Mouse (Mus musculus) right cerebral cortex, postnatal 25 days (tissue): ENCODE measurements around the gene Plekha4.
A peak's percentile ranks its signal among the peaks of the same experiment; 100 is the strongest.
"Not testable (repeated sequence)": the region's sequence is repeated elsewhere in the genome, so short reads cannot be mapped to it uniquely, and the experiment has no call there.

Experiments used
- DNase-seq: peaks from one replicate; pipeline ENCODE4 v3.0.0; 2022

Gene Plekha4

DNA sequence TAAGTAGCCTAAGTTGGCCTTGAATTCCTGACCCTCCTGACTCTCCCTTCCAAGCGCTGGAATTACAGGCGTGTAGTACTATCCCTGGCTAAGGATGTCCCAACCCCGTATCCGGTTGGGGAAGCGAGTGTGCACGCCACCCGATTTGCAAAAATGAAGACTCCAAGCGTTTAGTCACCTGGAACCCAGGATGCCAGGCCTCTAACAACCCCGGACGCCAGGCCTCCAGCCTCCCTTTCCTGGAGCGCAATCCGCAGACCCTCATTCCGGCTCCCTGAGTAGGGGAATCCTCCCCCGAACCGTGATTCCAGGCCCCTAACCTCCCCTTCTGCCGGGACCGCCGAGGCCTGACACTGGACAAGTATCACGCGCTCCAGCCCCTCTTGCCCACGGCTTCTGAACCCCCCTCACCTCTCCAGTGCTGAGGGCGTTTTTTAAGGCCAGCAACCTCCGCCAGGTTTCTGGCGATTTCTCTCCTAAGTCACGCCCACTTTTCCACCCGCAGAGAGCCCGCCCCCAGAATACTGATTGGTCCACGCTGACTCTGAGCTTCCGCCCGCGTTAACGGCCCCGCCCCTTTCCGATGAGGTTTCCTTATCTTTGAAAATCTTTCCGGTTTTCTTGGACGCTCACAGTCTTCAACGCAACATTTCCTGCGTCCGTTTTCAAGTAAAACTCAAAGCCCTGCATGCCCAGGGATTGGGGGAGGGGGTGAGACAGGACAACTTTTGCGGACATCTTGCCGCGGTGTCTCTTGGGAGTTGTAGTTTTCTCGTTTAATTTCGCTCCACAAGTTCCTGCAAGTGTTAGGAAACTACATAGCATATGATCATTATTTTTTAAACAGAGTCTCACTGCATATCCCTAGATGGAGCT, 16.0 kb upstream of the Plekha4 start, which contains the start of gene Nucb1:
TSS of gene Nucb1 (minus strand) at position 495 of the 876 bp plus-strand sequence.
- peak; percentile 87 for DNase-seq

DNA sequence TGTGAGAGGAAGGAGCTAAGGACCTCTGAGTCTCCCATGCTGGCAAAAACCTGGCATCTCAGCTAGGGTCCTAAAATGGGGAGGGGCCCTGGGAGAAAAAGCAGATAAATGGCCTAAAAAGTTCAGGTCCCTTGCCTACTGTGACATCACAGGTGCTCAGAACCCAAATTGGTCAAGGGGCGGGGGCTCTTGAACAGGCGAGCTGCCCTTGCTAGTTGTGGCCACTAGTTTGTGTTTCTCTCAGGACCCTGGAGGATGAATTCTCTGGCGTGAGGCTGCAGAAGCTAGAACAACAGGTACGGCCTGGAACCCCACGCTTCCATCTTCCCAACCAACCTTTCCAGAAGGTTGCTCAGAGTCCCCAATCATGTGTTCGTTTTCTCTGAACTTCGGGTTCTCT, 11.7 kb upstream of the Plekha4 start:
- DNase-seq, result no peak

DNA sequence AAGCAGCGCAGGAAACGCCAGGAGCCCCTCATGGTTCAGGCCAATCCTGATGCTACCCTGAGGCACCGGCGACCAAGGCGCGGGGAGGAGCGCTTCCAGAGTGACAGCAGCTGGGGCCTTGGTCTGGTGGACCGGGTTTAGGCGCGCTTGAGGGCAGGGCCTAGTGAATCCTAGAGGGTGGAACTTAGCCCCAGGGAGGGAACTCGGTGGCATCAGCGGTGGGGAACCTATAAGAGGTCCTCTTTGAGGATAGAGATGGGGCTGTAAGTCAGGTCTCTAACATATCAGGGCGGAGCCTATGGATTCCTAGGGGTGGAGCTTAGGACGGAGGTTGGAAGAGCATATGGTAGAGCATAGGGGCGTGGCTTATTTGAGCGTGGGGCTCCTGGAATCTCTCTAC, 10.7 kb upstream of the Plekha4 start:
- DNase-seq, result no peak

DNA sequence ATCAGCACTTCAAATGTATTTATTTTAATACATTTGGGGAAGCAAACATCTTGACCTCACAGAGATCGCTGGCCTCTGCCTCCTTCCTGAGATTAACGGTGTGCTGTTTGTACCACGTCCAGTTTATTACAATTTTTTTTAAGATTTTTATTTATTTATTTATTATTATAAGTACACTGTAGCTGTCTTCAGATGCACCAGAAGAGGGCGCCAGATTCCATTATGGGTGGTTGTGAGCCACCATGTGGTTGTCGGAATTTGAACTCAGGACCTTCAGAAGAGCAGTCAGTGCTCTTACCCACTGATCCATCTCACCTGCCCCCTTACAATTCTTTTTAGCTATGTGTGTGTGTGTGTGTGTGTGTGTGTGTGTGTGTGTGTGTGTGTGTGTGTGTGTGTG, 9.3 kb upstream of the Plekha4 start:
- not testable (repeated sequence) for DNase-seq

DNA sequence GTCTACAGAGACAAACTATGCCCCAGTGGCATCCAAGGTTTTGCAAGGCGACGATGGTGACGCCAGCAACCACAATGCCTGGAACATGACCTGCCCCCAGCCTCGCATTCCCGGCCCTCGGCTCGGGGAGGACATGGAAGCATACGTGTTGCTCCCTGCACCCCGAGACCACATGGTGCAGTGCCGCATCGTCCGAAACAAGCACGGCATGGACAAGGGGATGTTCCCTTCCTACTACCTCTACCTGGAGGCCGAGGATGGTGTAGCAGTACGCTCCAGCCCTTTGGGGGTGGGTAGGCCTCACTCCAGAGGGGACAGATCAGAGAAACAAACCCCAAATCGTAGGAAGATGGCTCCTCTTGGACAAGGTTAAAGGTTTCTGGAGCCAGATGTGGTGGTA, 7.5 kb upstream of the Plekha4 start:
- DNase-seq, result no peak

DNA sequence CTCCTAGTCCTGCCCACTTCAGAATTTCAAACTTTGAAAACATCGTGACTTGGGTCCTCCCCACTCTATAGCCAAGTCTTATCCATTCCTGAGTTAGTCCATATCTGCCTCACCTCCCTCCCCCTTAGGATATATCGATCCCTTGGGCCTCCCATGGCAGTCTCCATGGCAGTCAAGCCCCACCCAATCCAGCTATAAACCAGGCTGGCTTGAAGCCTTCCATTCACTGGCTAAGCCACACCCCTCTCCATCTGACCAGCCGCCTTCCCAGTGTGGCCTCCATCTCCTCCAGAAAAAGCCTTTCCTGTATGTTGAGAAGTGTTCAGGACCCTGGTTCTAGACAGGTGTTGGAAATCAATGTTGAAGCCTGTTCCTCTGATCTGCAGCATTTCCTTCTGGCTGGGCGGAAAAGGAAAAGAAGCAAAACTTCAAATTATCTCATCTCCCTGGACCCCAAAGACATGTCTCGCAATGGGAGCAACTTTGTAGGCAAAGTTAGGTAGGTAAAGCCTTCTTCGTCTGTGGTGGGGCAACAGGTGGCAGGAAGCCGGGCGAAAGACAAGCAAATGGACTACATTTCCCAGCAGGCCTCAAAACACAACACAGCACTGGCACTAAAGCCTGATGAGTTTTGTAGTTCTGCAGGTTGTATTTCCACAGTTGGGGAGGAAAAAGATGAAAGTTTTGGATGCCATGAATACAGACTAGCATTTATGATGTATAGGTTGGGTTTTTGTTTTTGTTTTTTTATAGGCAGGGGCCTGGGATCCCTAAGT, 6.6 kb upstream of the Plekha4 start:
- no peak for DNase-seq

DNA sequence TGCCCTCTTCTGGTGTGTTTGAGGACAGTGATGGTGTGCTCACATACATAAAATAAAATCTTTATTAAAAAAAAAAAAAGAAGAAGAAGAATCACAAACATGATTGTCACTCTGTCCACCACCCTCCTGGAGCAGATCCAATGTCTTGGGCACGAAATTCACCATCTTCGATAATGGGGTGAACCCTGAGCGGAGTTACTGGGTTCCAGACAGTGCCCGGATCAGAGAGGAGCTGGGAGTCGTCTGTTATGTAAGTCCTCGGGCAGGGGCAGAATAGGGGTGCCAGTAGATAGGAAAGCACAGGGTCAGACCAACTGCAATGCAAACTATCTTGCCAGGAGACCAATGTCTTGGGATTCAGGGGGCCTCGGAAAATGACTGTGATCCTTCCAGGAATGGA, 5.5 kb upstream of the Plekha4 start:
- DNase-seq, result no peak

DNA sequence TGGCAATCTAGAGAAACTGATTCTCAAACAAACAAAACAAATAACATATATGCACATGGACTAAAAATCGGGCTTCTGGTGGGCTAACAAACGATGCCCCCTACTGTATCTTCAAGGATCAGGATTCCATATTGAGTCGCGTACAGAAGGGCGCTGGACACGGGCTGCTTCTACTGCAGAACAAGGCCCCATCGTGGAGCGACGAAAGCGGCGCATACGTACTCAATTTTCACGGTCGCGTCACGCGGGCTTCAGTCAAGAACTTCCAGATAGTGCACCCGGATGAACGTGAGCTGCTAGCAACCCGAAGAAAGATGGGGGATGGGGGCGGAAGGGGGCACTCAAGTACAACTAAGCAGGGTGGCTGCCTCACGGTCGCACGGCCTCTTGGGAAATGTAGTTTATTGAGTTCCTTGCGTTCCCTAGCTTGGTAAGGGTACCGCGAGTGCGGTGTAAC, 4.4 kb upstream of the Plekha4 start:
- DNase-seq, result peak; percentile 86

DNA sequence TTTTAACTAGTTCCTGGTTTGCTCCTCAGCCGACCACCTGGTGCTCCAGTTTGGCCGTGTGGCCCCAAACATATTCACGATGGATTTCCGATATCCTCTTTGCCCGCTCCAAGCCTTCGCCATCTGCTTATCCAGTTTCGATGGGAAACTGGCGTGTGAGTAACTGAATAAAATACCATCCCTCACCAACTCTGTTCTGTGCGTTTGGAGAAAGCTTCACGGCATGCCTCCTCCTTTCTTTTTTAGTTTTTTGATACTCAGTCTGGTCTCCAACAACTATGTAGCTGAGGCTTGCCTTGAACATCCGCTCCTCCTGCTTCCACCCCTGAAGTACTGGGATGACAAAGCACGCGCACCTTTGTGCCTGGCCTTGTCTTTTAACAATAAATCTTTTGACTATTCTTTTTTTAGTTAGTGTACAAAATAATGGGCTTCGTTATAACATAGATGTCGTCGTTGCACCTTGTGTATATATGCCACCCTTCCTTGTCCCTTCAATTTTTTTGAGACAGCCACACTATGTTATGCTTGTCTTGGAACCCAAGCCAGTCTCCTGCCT, 3.9 kb upstream of the Plekha4 start:
- no peak for DNase-seq

DNA sequence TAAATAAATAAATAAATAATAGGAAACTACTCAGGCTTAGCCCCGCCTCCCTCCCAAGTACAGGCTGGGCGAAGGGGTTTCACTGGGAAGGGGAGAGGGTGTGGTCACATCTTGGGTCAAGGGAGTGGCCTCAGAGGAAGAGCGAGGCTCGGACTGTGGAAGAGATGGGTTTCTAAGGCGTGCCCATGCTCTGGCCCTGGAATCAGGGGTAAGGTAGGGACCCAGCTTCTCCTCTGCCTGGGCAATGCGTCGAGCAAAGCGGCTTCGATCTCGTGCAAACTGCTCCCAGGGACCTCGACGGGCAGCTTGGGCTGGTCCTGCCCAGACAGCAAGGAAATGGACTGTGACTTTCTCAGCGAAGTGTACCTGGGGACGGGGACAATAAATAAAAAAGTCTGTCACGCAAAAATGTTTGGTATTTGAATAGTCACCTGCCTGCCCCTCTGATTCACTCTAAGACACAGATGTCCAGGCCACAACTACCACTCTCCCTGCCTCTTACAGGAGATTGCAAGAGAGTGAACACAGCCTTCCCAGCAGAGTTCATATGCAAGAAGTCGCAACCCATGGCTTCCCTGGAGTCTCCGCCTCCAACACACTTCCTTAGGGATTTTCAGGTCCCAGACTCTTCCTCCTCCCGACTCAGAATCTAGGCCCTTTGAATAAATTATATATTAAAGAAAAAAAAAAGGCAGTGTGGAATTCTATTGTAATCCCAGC, 3.0 kb upstream of the Plekha4 start:
- no peak for DNase-seq

DNA sequence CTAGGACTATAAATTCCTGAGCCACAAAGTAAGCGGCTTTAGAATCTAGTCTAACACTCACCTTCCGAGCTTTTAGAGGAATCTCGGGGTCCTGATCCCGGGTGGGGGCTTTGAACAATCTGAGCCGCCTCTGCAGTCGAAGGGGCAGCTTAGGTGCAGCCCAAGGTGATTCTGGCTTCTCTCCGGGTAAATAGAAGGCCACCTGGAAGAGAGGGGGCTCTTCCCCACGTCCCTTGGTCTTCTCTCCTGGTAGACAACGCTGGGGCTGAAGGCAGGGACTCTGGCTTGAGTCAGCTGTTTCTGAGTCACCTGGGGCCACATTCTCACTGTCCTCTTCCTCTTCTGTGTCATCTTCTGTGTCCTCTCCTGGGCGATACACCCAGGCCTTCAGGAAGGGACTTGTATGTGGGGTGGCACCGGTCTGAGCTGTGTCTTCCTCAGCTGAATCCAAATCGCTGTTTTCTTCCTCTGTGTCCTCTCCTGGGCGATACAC, 2.4 kb upstream of the Plekha4 start:
- DNase-seq, result no peak

DNA sequence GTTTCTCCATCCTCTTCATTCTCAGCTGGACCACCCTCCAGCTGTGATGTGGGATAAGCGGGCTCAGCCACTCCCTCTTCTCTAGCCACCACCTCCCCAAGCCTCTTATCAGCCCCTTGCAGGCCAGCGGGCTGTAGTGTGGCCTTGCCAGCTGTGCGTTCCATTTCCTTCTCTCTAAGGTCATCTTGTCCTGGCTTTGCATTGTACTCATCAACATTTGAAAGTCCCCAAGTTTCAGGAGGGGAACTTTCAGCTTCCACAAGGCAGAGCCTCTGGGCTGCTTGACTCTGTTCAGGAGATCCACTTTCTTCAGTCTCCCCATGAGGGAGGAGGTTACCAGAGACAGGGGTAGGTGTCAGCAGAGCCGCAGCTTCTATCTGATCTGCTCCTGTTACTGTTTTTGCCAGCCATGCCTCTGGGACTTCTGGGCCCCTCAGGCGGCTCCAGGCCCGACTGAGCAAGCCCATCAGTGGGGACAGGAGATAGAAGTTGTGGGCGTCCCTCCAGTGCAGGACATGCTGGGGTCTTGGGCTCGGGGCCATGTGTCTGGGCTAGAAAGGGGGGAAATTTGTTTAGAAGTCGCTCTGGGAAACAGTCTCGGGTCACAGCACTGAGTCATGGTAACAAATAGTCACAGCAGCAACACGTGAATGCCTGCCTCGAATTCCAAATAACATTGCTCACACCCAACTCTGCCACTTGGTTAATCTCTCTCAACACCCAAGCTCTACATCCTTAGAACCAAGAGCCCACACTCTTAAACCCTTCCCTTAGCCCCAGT, 1.1 kb upstream of the Plekha4 start:
- DNase-seq, result no peak

DNA sequence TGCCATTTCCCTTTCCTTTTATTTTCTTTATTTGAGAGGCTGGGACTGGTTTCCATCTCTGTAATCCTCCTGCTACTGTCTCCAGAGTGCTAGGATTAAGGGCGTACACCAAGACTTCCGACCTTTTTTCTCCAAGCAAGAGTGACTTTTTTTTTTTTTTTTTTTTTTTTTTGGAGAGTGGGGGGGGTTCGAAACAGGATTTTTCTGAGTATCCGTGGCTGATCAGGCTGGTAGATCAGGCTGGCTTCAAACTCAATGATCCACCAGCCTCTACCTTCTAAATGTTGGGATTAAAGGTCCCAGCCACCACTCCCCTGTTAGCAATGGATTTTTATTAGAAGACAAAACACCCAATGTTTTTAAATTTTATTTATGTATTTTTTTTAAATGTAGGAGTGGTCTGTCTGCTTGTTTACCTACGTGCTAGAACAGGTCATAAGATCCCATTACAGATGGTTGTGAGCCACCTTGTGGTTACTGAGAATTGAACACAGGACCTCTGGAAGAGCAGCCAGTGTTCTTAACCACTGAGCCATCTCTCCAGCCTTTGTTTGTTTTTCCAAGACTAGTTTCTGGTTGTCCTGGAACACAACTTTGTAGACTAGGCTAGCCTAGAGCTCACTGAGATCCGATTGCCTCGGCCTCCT, 467 bp downstream of the Plekha4 start:
- DNase-seq, result no peak

DNA sequence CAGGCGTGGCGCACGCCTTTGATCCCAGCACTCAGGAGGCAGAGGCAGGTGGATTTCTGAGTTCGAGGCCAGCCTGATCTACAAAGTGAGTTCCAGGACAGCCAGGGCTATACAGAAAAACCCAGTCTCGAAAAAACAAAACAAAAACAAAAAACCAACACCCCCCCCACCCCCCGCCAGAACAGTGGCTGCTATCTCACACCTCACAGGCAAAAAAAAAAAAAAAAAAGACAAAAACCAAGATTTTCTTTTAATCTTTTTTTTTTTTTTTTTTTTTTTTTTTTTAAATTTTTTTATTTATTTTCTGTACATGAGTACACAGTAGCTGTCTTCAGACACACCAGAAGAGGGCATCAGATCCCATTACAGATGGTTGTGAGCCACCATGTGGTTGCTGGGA, 1.0 kb downstream of the Plekha4 start:
- DNase-seq, result not testable (repeated sequence)

DNA sequence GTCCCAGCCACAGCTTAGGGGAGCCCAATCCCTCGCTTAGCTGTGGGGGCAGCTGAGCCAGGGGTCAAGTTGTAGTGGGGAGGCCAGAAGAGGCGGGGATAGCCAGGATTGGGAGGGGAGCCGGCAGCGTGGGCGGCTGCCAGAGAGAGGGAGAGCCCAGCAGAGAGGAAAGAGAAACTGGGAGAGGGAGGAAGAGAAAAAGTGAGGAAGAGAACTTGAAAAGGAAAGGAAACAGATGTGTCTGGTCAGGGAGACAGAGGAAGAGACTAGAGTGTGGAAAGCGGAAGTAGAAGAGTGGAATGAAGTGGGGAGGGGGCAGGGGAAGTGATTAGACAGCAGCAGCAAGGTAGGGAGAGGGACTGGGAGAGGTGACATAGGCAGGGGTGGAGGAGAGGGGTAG, 3.3 kb downstream of the Plekha4 start:
- DNase-seq, result no peak

DNA sequence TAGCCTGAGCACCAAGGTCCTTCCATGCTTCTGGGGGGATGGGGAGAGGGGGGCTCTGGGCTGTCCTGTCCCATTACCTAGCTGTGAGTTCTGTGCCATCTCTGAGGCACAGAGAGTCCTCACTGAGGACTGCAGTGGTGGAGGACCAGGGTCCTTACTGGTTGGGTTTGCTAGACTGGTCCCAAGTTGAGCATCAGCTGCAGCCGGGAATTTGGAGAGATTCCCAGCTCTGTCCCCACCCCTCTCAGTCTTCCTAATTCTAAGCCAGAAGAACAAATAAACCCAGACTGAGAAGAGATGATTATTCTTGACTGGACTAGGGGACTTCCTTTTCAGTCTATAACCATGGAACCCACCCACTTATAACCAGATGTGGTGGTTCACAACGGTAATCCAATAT, 4.5 kb downstream of the Plekha4 start:
- DNase-seq, result no peak

DNA sequence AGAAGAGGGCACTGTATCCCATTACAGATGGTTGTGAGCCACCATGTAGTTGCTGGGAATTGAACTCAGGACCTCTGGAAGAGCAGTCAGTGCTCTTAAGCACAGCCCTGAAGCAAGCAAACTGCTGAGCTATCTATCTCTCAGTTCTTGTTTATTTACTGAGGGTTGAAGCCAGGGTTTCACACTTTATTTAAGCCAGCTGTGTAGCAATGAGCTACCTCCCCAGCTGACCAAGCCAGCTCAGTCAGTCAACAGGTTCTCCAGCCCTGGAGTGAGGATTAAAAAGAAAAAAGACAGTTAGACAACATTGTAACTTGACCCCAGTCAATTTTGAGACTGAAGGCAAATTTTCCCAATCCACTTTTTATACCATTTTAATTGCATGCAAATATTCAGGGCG, 9.5 kb downstream of the Plekha4 start:
- DNase-seq, result no peak

DNA sequence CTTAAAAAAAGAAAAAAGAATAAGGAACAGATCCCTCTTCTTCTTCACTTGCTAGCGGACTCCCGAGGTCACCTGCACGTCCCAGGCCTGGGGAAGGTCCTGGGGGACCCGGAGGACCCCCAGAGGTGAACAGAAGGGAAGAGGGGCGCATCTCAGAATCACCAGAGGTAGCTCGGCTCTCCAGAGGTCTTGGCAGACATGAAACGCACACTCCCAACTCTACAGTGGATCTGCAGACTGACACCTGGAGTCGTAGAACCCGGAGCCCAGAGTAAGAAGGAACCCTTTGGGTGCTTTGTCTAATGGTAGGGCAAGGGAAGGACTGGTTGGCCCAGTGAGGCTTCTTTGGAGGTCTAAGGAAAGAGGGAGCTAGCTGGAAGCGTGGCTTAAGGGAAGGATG, 11.5 kb downstream of the Plekha4 start:
- no peak for DNase-seq

DNA sequence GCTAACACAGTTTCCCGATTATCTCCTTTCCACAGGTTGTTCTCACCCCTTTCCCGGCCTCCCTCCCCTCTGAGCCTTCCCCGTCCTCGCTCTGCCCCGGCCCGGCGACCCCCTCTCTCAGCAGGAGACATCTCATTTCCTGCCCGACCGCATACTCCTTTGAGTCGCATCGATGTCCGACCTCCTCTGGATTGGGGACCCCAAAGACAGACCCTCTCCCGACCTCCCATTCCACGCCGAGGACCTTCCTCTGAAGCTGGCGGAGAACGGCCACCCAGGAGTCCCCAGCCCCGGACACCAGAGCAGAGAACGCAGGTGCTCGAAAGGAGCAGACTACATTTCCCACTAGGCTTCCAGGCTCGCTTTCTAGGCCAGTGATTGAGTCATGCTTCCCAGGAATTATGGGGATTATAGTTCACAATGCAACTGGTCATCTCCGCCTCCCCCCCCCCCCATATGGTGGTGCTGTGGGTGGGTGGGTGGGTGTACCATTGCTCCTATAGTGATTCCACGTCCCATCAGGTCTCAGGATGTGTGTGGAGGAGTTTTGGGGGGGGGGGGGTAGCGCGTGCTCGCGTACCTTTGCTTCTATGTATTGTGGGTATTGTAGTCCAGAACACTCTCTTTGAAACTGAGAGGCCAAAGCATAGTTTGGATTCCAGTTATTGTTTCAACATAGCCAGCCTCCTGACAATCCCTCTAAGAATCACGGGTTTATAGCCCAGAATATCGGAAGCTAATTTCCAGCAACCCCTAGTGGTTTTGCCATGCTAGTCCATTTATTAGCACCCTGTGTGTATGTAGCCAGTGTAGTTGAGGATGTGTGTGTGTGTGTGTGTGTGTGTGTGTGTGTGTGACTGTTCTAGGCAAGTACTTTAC, 12.3 kb downstream of the Plekha4 start:
- peak; percentile 53 for DNase-seq

DNA sequence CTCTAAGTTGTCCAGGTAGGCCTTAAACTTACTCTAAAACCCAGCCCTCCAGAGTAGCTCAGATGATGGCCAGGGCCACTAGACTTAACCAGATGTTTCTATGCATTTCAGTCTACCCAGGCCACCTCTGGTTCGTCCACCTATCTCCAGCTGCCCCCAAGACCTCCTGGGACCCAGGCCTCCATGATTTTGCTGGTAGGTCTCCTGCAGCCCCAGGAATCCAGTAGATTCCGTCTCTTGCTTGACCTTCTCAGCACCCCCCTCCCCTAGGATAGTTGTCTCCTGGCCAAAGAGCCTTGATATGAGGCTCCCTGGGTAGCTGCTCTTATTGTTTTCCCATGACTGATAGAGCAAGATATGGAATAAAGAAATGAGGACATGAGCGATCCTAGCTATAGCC, 13.0 kb downstream of the Plekha4 start:
- DNase-seq, result no peak
